Mouse (Mus musculus) heart, postnatal 0 days (tissue): ENCODE measurements around the gene Pbx4. TPM values are rescaled to one million over a fixed set of nuclear protein-coding genes. Genes with fewer than 3 reads are reported as not detected.

ENCODE experiments used
- ATAC-seq: fragments of 200-750 bp; cut with Nextera tagmentation; 2 replicates; pipeline ENCODE4 v1.8.0; 2017; ENCODE audit warnings: low read depth, moderate number of reproducible peaks, moderate library complexity; ENCODE audit not compliant: insufficient read depth
- DNase-seq: peaks from one replicate; pipeline ENCODE4 v3.0.0-alpha.2; 2016; ENCODE audit warnings: low spot score
- H3K27ac ChIP-seq: fragments of 300-500 bp; sonication (generic); 2 replicates; pipeline ENCODE4 v1.5.1; 2014; ENCODE audit warnings: low read depth, mild to moderate bottlenecking
- H3K27me3 ChIP-seq: fragments of 300-500 bp; sonication (generic); 2 replicates; pipeline ENCODE4 v1.6.1; 2014; ENCODE audit warnings: low read length, mixed read lengths; ENCODE audit not compliant: control insufficient read depth, insufficient read depth
- H3K36me3 ChIP-seq: fragments of 300-500 bp; sonication (generic); replicated peaks from 2 replicates; pipeline ENCODE4 v1.6.1; 2014; ENCODE audit warnings: low read length, mixed read lengths; ENCODE audit not compliant: control insufficient read depth, insufficient read depth
- H3K4me1 ChIP-seq: fragments of 300-500 bp; sonication (generic); 2 replicates; pipeline ENCODE4 v1.6.1; 2014; ENCODE audit warnings: antibody characterized with exemption; ENCODE audit not compliant: control insufficient read depth, insufficient read depth
- H3K4me2 ChIP-seq: fragments of 300-500 bp; sonication (generic); 2 replicates; pipeline ENCODE4 v1.6.1; 2014; ENCODE audit warnings: low read depth, mild to moderate bottlenecking, low read length, moderate library complexity
- H3K4me3 ChIP-seq: fragments of 300-500 bp; sonication (generic); 2 replicates; pipeline ENCODE4 v1.5.1; 2014; ENCODE audit warnings: low read depth, low read length
- H3K9ac ChIP-seq: fragments of 300-500 bp; sonication (generic); replicated peaks from 2 replicates; pipeline ENCODE4 v1.6.1; 2014; ENCODE audit warnings: low read depth, low read length, mixed read lengths
- H3K9me3 ChIP-seq: fragments of 300-500 bp; sonication (generic); replicated peaks from 2 replicates; pipeline ENCODE4 v1.6.1; 2016; ENCODE audit warnings: low read length; ENCODE audit not compliant: control insufficient read depth
- CTCF ChIP-seq: IDR thresholded peaks from 2 replicates; pipeline ENCODE4 v1.5.1; 2016; ENCODE audit warnings: antibody characterized with exemption, control low read depth, low read depth
- EP300 ChIP-seq: IDR thresholded peaks from 2 replicates; pipeline ENCODE4 v1.6.1; 2016; ENCODE audit warnings: antibody characterized with exemption, low read depth
- WGBS: fragments of 180-500 bp; shearing (Covaris S2); extraction: QIAGEN DNeasy Blood & Tissue Kit; methylation state at CpG from one replicate; pipeline ENCODE4 v1.1.7; 2014; 5-methylcytosine and 5-hydroxymethylcytosine counted together
- polyA plus RNA-seq: library from polyadenylated mRNA; unstranded; fragments of >200 nt; fragmentation: Nextera tagmentation; extraction: Ambion mirVana; gene quantifications from 2 replicates; pipeline ENCODE4 v1.2.1, GENCODE M21; 2015
- total RNA-seq: library from RNA; depleted of rRNA; stranded (reverse); fragments of >200 nt; gene quantifications from 2 replicates; pipeline ENCODE4 v1.2.3, GENCODE M21; 2014; ENCODE audit warnings: low replicate concordance

The Pbx4 gene
- total and polyA plus RNA-seq, 2 experiments from 2014 or later = 1.9 TPM; not detected in 1

DNA sequence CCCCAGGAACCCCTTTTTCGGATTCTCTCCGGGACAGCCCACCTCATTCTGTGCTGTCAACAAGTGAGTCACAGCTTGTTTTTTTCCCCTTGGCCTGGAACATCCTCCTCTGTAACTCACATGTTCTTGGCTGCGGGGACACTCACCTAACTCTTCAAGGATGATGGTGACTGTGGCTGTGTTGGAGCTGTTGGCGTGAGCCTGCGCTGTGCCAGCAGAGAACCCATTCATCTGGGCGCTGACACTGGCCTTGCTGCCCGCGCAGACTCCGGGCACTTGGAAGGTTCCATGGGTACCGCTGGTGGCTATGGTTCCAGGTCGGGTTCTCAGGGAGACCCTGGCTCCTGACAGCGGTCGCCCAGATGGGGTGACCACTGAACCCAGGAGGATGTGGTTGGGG is 51.9 kb downstream of the Pbx4 start:
- WGBS = 62% methylated on average over 13 of the region's 13 CpGs
- no peak for TF ChIP-seq CTCF
- TF ChIP-seq EP300 = no peak
- no peaks in the 10 kb centered on the region for H3K36me3 ChIP-seq
- no peak overlapping the region for H3K9ac ChIP-seq
- H3K4me2 ChIP-seq = no peak overlapping the region
- ATAC-seq (no peak), DNase-seq (no peak)
- H3K4me1 ChIP-seq = peaks cover 19% of the 10 kb centered on the region
- H3K27me3 ChIP-seq = peaks cover 100% of the 10 kb centered on the region
- no peaks in the 10 kb centered on the region for H3K9me3 ChIP-seq
- no peak overlapping the region for H3K27ac ChIP-seq
- no peak overlapping the region for H3K4me3 ChIP-seq

DNA sequence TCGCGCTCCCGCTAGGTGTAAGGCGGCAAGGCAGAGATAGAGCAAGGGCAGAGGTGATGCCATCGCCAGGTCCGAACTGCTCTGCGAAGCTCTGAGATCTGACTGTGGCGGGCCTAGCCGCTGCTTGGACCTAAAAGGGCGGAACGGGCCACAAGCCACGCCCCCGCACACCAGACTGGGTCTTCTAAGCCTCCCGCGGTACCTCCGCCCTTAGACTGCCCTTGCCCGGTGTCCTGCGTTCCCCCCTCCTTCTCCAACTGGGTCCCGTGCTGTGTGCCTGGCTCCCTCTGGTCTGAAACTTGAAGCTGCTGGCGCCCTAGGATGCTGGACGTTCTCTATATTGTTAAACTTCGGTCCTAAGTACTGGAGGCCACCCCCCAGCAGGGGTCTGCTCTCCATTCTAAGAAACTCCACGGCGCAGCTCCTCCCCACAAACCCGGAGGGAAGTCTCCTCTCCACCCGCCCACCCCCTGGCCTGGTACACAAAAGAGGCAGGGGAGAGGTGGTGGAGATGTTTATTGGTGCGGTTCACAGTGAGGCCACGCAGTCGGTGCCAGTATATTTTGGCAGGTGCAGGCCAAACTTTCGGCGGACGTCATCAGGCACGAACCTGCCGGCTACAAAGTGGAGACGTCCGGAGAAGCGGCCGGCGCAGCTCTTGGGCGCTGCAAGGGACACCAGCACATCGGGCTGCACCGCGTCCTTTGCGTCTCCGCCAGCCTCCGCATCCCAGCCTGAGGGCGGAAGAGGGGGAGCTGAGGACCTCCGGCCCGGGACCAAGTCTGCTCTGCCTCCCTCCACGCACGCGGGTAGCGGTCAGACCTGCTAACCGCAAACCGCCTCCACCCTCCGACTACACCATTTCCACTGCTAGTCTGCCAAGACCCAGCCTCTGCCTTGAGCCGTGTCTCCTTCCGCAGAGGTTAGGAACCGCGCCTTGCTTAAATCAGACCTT is 55.3 kb downstream of the Pbx4 start, which contains the start of gene Cilp2:
Cilp2 (minus strand) TSS at position 399 of the 955 bp plus-strand sequence.
- H3K27ac ChIP-seq = no peak within 1 kb of the TSS

DNA sequence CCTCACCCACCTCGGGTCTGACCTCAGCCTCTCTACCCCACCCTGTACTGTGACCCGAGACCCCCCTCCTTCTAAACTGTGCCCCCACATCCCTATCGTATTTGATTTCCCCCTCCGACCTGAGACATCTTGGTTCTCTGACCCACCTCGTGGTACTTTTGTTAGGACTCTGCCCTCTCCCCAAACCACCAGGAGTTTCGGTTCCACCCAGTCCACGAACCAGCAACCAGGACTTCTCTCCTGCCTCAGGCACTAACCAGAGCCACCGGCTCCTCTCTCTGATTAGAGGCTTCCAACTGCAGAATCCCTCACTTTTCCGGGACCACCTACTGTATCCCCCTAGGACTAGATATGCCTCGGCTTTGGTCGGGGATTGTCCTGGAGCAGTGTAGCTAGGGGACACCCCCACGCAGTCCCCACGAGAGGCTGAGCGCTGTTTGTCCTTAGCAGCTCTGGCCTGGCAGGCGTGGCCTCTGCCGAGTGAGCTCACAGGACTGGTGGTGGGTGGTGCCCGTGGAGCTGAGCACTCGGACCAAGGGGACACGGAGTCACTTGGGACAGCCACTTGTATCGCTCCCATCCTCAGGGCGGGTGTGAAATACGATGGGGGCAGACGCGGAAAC is 56.1 kb downstream of the Pbx4 start:
- Histone ChIP-seq H3K9ac (0 out of 2 replicates have a peak overlapping the region, but pooled peaks have one; percentile 25), H3K4me3 (peak overlapping the region; percentile 38), H3K27ac (no peak overlapping the region), H3K36me3 (0 out of 2 replicates have a peak, but pooled peaks cover 9% of the 10 kb centered on the region), H3K27me3 (peaks cover 69% of the 10 kb centered on the region), H3K4me2 (peak overlapping the region; percentile 62), H3K4me1 (peaks cover 17% of the 10 kb centered on the region), H3K9me3 (no peaks in the 10 kb centered on the region)
- ATAC-seq (peak; percentile 28; the same call in 1 of the 2 replicates), DNase-seq (no peak)
- WGBS = 6% methylated on average over 24 of the region's 24 CpGs
- TF ChIP-seq CTCF = no peak
- no peak for TF ChIP-seq EP300

More for the DNA sequence above, 55.3 kb downstream of the Pbx4 start, which contains the start of gene Cilp2:
- Histone ChIP-seq H3K27me3 (peaks cover 77% of the 10 kb centered on the region), H3K9ac (0 out of 2 replicates have a peak within 1 kb of the TSS, but pooled peaks have one; percentile 25), H3K4me2 (peak within 1 kb of the TSS; percentile 62), H3K4me3 (peak within 1 kb of the TSS; percentile 38), H3K9me3 (no peaks in the 10 kb centered on the region), H3K36me3 (0 out of 2 replicates have a peak, but pooled peaks cover 4% of the 10 kb centered on the region), H3K4me1 (peaks cover 17% of the 10 kb centered on the region)
- DNase-seq (peak; percentile 19), ATAC-seq (peak; percentile 32; the same call in 1 of the 2 replicates)
- TF ChIP-seq EP300 = no peak
- no peak for TF ChIP-seq CTCF
- 1% methylated on average over 56 of the region's 60 CpGs for WGBS

DNA sequence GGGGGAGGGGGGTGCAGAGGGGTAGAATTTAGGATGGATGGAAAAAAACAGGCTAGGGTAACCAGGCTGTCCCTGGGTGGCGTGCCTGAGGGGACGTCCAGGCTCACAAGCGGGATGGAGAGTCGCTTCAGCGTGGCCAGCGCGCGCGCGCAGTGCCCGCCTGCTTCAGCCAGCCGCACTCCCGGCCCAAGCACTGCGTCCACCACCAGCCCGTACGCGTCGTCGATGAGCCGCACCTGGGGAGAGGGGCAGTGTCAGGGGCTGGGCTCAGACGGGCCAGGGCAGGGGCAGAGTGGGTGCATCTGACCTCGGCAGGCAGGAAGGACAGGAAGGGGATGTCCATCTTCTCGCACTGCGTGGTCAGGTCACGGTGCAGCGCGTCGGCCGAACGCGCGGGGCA is 56.6 kb downstream of the Pbx4 start:
- Histone ChIP-seq H3K36me3 (peaks cover 14% of the 10 kb centered on the region), H3K27ac (no peak overlapping the region), H3K4me2 (peak overlapping the region; percentile 62), H3K4me3 (peak overlapping the region; percentile 38), H3K9ac (0 out of 2 replicates have a peak overlapping the region, but pooled peaks have one; percentile 25), H3K27me3 (peaks cover 64% of the 10 kb centered on the region), H3K9me3 (no peaks in the 10 kb centered on the region), H3K4me1 (peaks cover 17% of the 10 kb centered on the region)
- ATAC-seq = no peak
- TF ChIP-seq EP300 = no peak
- TF ChIP-seq CTCF = no peak
- DNase-seq = no peak
- 4% methylated on average over 32 of the region's 32 CpGs for WGBS

DNA sequence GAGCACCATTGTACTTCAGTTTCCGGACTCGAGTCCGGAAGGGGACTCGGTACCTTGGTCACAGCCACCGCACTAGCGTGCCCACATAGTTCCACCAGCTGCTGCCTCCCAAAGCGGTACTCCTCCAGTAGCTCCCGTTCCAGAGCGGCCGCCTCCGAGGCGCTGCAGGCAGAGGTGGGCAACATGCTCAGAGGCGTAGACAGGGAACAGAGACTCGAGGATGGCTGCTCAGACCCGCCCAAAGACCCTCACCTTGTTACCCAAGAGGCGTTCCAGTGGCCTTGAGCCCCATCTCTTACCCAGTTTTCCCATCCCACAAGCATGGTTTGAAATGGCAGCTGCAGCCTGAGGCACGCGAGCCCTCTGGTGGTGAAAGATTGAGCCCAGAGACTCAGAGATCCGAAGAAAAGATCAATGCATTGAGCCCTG is 58.5 kb downstream of the Pbx4 start:
- H3K9ac ChIP-seq = no peak overlapping the region
- H3K4me1 ChIP-seq = peaks cover 20% of the 10 kb centered on the region
- no peak overlapping the region for H3K4me2 ChIP-seq
- WGBS = 41% methylated on average over 19 of the region's 19 CpGs
- H3K9me3 ChIP-seq = no peaks in the 10 kb centered on the region
- no peak overlapping the region for H3K27ac ChIP-seq
- peak; percentile 69 for TF ChIP-seq CTCF
- no peak for TF ChIP-seq EP300
- no peak for ATAC-seq
- no peak overlapping the region for H3K4me3 ChIP-seq
- no peak for DNase-seq
- peaks cover 21% of the 10 kb centered on the region for H3K36me3 ChIP-seq
- H3K27me3 ChIP-seq = peaks cover 44% of the 10 kb centered on the region
